Mouse (Mus musculus) MEL (cell line): ENCODE measurements at regions not wholly inside any gene's neighbourhood (a gene's known extent, or its start where the extent isn't known, plus 50 kb on each side); places are given as distances from the start of the nearest gene placed in this dataset.

ENCODE experiments used
- DNase-seq: peaks from one replicate; pipeline ENCODE4 v3.0.0; 2011; ENCODE audit warnings: low read depth, low spot score
- H3K27ac ChIP-seq: 2 replicates; pipeline ENCODE4 v1.5.1; 2012; ENCODE audit warnings: low read depth, mild to moderate bottlenecking, control low read depth, low read length, moderate library complexity; ENCODE audit not compliant: control insufficient read depth
- H3K27me3 ChIP-seq, 2 experiments: fragments of 150-350 bp in 1 of 2; sonication (generic) in 1 of 2; 2 replicates each; pipeline ENCODE4 v1.6.1; 2012; ENCODE audit warnings: low read length in 2 of 2, mild to moderate bottlenecking in 2 of 2, improper control_type of control experiment in 1 of 2, moderate library complexity in 1 of 2; ENCODE audit not compliant: insufficient read depth in 2 of 2, control insufficient read depth in 1 of 2
- H3K36me3 ChIP-seq, 2 experiments: 2 replicates each; pipeline ENCODE4 v1.6.1; 2012 to 2014; ENCODE audit warnings: low read length in 2 of 2, improper control_type of control experiment in 1 of 2, inconsistent platforms in 1 of 2, mild to moderate bottlenecking in 1 of 2; ENCODE audit not compliant: insufficient read depth in 2 of 2, control insufficient read depth in 1 of 2
- H3K4me1 ChIP-seq, 2 experiments: fragments of 150-350 bp in 1 of 2; sonication (generic) in 1 of 2; 2 replicates each; pipeline ENCODE4 v1.6.1; 2012; ENCODE audit warnings: low read length in 2 of 2, improper control_type of control experiment in 1 of 2, mild to moderate bottlenecking in 1 of 2; ENCODE audit not compliant: insufficient read depth in 2 of 2, control insufficient read depth in 1 of 2
- H3K4me3 ChIP-seq, 2 experiments: fragments of 150-350 bp in 1 of 2; sonication (generic) in 1 of 2; 2 replicates each; pipeline ENCODE4 v1.5.1; 2012; ENCODE audit warnings: low read depth in 2 of 2, low read length in 2 of 2, mild to moderate bottlenecking in 2 of 2, moderate library complexity in 2 of 2, control low read depth in 1 of 2, improper control_type of control experiment in 1 of 2; ENCODE audit not compliant: control insufficient read depth in 1 of 2, insufficient read depth in 1 of 2
- H3K79me2 ChIP-seq: 2 replicates; pipeline ENCODE4 v1.6.1; 2012; ENCODE audit warnings: mild to moderate bottlenecking, low read length, moderate library complexity; ENCODE audit not compliant: control insufficient read depth, poor library complexity, insufficient read depth
- H3K9ac ChIP-seq: 2 replicates; pipeline ENCODE4 v1.6.1; 2012; ENCODE audit warnings: low read depth, mild to moderate bottlenecking, control low read depth, low read length, moderate library complexity; ENCODE audit not compliant: control insufficient read depth, poor library complexity, severe bottlenecking
- H3K9me3 ChIP-seq: fragments of 150-350 bp; sonication (generic); replicated peaks from 2 replicates; pipeline ENCODE4 v1.6.1; 2012; ENCODE audit warnings: mild to moderate bottlenecking, low read length, improper control_type of control experiment, moderate library complexity; ENCODE audit not compliant: insufficient read depth
- CHD1 ChIP-seq: IDR thresholded peaks from 2 replicates; pipeline ENCODE4 v1.6.1; 2012; ENCODE audit warnings: low read depth, mild to moderate bottlenecking, inconsistent platforms, low read length, improper control_type of control experiment
- CHD2 ChIP-seq: IDR thresholded peaks from 2 replicates; pipeline ENCODE4 v1.6.1; 2011; ENCODE audit warnings: low read length, improper control_type of control experiment
- CTCF ChIP-seq, 3 experiments: IDR thresholded peaks in 2 of 3; conservative IDR thresholded peaks in 1 of 3; 2 replicates each; pipeline ENCODE4 v1.5.1; 2011 to 2012; ENCODE audit warnings: low read length in 3 of 3, low read depth in 2 of 3, mild to moderate bottlenecking in 2 of 3, improper control_type of control experiment in 1 of 3, inconsistent platforms in 1 of 3, mixed read lengths in 1 of 3, moderate library complexity in 1 of 3; ENCODE audit not compliant: control insufficient read depth in 1 of 3, insufficient read depth in 1 of 3, poor library complexity in 1 of 3, severe bottlenecking in 1 of 3
- E2F4 ChIP-seq: IDR thresholded peaks from 2 replicates; pipeline ENCODE4 v1.6.1; 2011; ENCODE audit warnings: low read depth, low read length, improper control_type of control experiment, borderline replicate concordance
- ETS1 ChIP-seq: IDR thresholded peaks from 2 replicates; pipeline ENCODE4 v1.6.1; 2012; ENCODE audit warnings: low read depth, mild to moderate bottlenecking, inconsistent platforms, low read length, improper control_type of control experiment, moderate library complexity
- GABPA ChIP-seq: IDR thresholded peaks from 2 replicates; pipeline ENCODE4 v1.6.1; 2012; ENCODE audit warnings: low read depth, mild to moderate bottlenecking, inconsistent platforms, low read length, improper control_type of control experiment, moderate library complexity
- HCFC1 ChIP-seq: IDR thresholded peaks from 2 replicates; pipeline ENCODE4 v1.6.1; 2012; ENCODE audit warnings: low read depth, mild to moderate bottlenecking, inconsistent platforms, low read length, improper control_type of control experiment, moderate library complexity
- KAT2A ChIP-seq: conservative IDR thresholded peaks from 2 replicates; pipeline ENCODE4 v1.6.1; 2012; ENCODE audit warnings: low read depth, low read length, improper control_type of control experiment, inconsistent platforms
- MAX ChIP-seq: IDR thresholded peaks from 2 replicates; pipeline ENCODE4 v1.6.1; 2011; ENCODE audit warnings: low read length, improper control_type of control experiment
- MAZ ChIP-seq: IDR thresholded peaks from 2 replicates; pipeline ENCODE4 v1.6.1; 2012; ENCODE audit warnings: low read depth, mild to moderate bottlenecking, inconsistent platforms, low read length, improper control_type of control experiment
- MEF2A ChIP-seq: IDR thresholded peaks from 2 replicates; pipeline ENCODE4 v1.6.1; 2014; ENCODE audit warnings: low read depth, mild to moderate bottlenecking, inconsistent platforms, low read length, improper control_type of control experiment; ENCODE audit not compliant: poor library complexity, insufficient replicate concordance, severe bottlenecking; ENCODE audit errors: extremely low read depth
- MXI1 ChIP-seq: IDR thresholded peaks from 2 replicates; pipeline ENCODE4 v1.6.1; 2011; ENCODE audit warnings: mild to moderate bottlenecking, low read depth, low read length, improper control_type of control experiment
- MYB ChIP-seq: IDR thresholded peaks from 2 replicates; pipeline ENCODE4 v1.6.1; 2011; ENCODE audit warnings: mild to moderate bottlenecking, low read depth, low read length, improper control_type of control experiment
- NRF1 ChIP-seq: IDR thresholded peaks from 2 replicates; pipeline ENCODE4 v1.6.1; 2014; ENCODE audit warnings: low read depth, mild to moderate bottlenecking, inconsistent platforms, low read length, improper control_type of control experiment, moderate library complexity; ENCODE audit not compliant: poor library complexity, insufficient read depth, severe bottlenecking
- POLR2A ChIP-seq, 2 experiments: IDR thresholded peaks; 2 replicates each; pipeline ENCODE4 v1.6.1; 2011 to 2012; ENCODE audit warnings: low read length in 2 of 2, mild to moderate bottlenecking in 2 of 2, control low read depth in 1 of 2, improper control_type of control experiment in 1 of 2, low read depth in 1 of 2, moderate library complexity in 1 of 2; ENCODE audit not compliant: control insufficient read depth in 1 of 2, insufficient read depth in 1 of 2, poor library complexity in 1 of 2
- POLR2AphosphoS2 ChIP-seq: IDR thresholded peaks from 2 replicates; pipeline ENCODE4 v1.6.1; 2011; ENCODE audit warnings: low read length, improper control_type of control experiment
- POLR2AphosphoS5 ChIP-seq: IDR thresholded peaks from 2 replicates; pipeline ENCODE4 v1.6.1; 2012; ENCODE audit warnings: low read depth, borderline replicate concordance, mild to moderate bottlenecking, inconsistent platforms, low read length, moderate library complexity, mixed read lengths
- TBP ChIP-seq: IDR thresholded peaks from 2 replicates; pipeline ENCODE4 v1.8.0; 2011; ENCODE audit warnings: low read depth, low read length, improper control_type of control experiment
- TCF12 ChIP-seq: IDR thresholded peaks from 2 replicates; pipeline ENCODE4 v1.6.1; 2014; ENCODE audit warnings: low read depth, mild to moderate bottlenecking, inconsistent platforms, low read length, improper control_type of control experiment, moderate library complexity
- UBTF ChIP-seq: IDR thresholded peaks from 2 replicates; pipeline ENCODE4 v1.6.1; 2012; ENCODE audit warnings: low read depth, mild to moderate bottlenecking, inconsistent platforms, low read length, improper control_type of control experiment, moderate library complexity, borderline replicate concordance; ENCODE audit not compliant: insufficient read depth

GRCm38 (mm10) chr1:152226049-152226448 lies 136.1 kb upstream of the 1700025G04Rik start:
- Histone ChIP-seq H3K4me1 (no peaks in the 10 kb centered on the region), H3K9me3 (no peaks in the 10 kb centered on the region)
- no peak for DNase-seq

GRCm38 (mm10) chr1:152223666-152224065 lies 133.7 kb upstream of the 1700025G04Rik start:
- Histone ChIP-seq H3K4me3 (no peak overlapping the region), H3K27ac (no peak overlapping the region), H3K27me3 (no peaks in the 10 kb centered on the region; a peak in 1 of 4 replicates), H3K79me2 (no peaks in the 10 kb centered on the region), H3K4me1 (no peaks in the 10 kb centered on the region), H3K36me3 (no peaks in the 10 kb centered on the region), H3K9me3 (no peaks in the 10 kb centered on the region)
- DNase-seq, result no peak
- TF ChIP-seq MXI1 (no peak), POLR2AphosphoS5 (no peak), MAZ (no peak), HCFC1 (no peak), CHD1 (no peak), E2F4 (no peak), CHD2 (no peak), TCF12 (no peak)
- TF ChIP-seq, all 39 proteins: peak for 0
- H3K9ac ChIP-seq, result no peak overlapping the region

More at GRCm38 (mm10) chr1:152226049-152226448, 136.1 kb upstream of the 1700025G04Rik start:
- TF ChIP-seq ETS1, result no peak
- no peak for TF ChIP-seq MXI1
- no peak for TF ChIP-seq MYB
- TF ChIP-seq POLR2AphosphoS2, result no peak
- TF ChIP-seq HCFC1, result no peak
- TF ChIP-seq MAX, result no peak
- TF ChIP-seq UBTF, result no peak
- TF ChIP-seq CTCF (IDR thresholded peaks at IDR 0.05 in 2 of 3, conservative IDR thresholded peaks at IDR 0.05 in 1 of 3; ENCODE audit: control insufficient read depth in 1 of 3, insufficient read depth in 1 of 3, low read depth in 2 of 3, low read length in 3 of 3, poor library complexity in 1 of 3, severe bottlenecking in 1 of 3), result no peak
- no peak for TF ChIP-seq NRF1
- TF ChIP-seq GABPA, result no peak
- no peak for TF ChIP-seq TBP
- TF ChIP-seq POLR2A (IDR thresholded peaks at IDR 0.05; ENCODE audit: control insufficient read depth in 1 of 2, insufficient read depth in 1 of 2, low read depth in 1 of 2, low read length in 2 of 2, poor library complexity in 1 of 2), result no peak
- no peak for TF ChIP-seq KAT2A
- TF ChIP-seq MEF2A, result no peak
- no peak for TF ChIP-seq TCF12
- TF ChIP-seq POLR2AphosphoS5, result no peak
- Histone ChIP-seq H3K27me3 (no peaks in the 10 kb centered on the region; a peak in 1 of 4 replicates), H3K27ac (no peak overlapping the region), H3K79me2 (no peaks in the 10 kb centered on the region), H3K4me3 (no peak overlapping the region), H3K36me3 (no peaks in the 10 kb centered on the region), H3K9ac (no peak overlapping the region)
